In the genomic region with DNA sequence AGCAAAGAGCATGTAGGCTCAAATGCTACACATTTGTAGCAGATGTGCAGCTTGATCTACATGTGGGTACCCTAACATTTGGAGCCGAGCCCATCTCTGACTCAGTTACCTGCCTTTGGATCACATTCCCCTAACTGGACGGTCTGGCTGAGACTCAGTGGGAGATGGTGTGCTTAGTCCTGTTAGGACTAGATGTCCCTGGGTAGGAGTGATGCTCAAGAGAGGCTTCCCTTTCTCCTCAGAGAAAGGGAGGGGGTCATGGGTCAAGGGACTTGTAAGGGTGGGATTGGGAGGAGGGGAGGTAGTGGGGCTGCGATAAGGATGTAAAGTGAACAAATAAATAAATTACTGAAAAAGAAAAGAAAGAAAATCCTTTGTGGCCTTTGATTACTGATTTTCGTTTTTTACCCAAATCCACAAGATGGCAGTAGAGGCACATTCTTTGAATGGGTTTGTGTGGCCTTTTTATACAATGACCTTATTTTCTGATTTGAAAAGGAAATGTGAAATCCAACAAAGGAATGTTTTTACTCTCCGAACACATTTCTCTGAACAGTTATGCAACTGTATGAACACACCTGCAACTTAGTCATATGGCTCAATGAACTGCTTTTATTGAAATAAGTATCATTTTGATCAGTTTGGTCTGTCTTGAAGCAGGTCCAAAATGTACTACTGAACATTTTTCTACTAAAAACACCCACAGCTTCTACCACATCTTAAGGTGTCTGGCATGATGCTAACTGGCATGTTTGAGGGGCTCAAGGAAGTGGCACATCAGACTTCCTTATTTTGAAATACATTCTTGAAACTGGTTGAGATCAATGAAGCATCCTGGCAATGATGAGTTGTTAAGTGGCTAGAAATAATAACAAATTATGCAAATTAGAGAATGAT, we compare ENCODE assay signal across 10 mouse cellular contexts. TPM values are rescaled to one million over a fixed set of nuclear protein-coding genes. Genes with fewer than 3 reads are reported as not detected.
A peak's percentile ranks its signal among the peaks of the same experiment; 100 is the strongest.
DNase-seq lines count a peak whose midpoint lies in the region; ATAC-seq and TF ChIP-seq lines count a peak whose summit lies in the region.
"Had no signal": no experiment of that assay in that cellular context is flagged by ENCODE, and none has a peak within 500 bp of the region (broad histone marks: within the 10 kb centered on the region; RNA-seq: fewer than 3 reads in every experiment).

No protein-coding gene starts in this region.

- TF ChIP-seq CTCF in gastrocnemius, adult 2 months (IDR thresholded peaks at IDR 0.05), result peak; percentile 47

- no peak overlapping the region for H3K4me2 ChIP-seq in limb, embryonic 11.5 days (ENCODE audit: low read depth, severe bottlenecking)

- H3K27ac ChIP-seq in gastrocnemius, adult 2 months, result no peak overlapping the region
- no peak overlapping the region for H3K27ac ChIP-seq in limb, embryonic 11.5 days (replicated peaks; ENCODE audit: low read depth, low read length)

- H3K27me3 ChIP-seq in limb, embryonic 11.5 days (ENCODE audit: control insufficient read depth, insufficient read depth, low read length), result no peaks in the 10 kb centered on the region

- H3K4me1 ChIP-seq in limb, embryonic 11.5 days (ENCODE audit: control insufficient read depth, insufficient read depth, low read length), result no peaks in the 10 kb centered on the region

- DNase-seq in gastrocnemius, adult 2 months, result no peak
- DNase-seq in gastrocnemius, postnatal 4 days (ENCODE audit: low spot score in 2 of 2), result no peak
- DNase-seq in 416B (ENCODE audit: low read depth), result peak; percentile 19
- peak; percentile 0 for DNase-seq in c-Kit-positive CD71-negative TER-119-negative erythroid progenitor cells, embryonic 14.5 days (ENCODE audit: low read depth)
- DNase-seq in limb, embryonic 11.5 days (ENCODE audit: low spot score), result peak; percentile 19
- DNase-seq in testis, postnatal 10 days (ENCODE audit: low spot score), result no peak
- DNase-seq in layer of hippocampus, adult 11-12 months (ENCODE audit: low spot score), result no peak

- H3K4me3 ChIP-seq in gastrocnemius, adult 2 months, result no peak overlapping the region
- no peak overlapping the region for H3K4me3 ChIP-seq in limb, embryonic 11.5 days (ENCODE audit: low read depth, low read length)
- H3K4me3 ChIP-seq: erythroblast, embryonic 14.5 days had no signal

- intact Hi-C loops in gastrocnemius, adult 2 months (cut with DNase I), result no loop called here

- no peak overlapping the region for H3K9ac ChIP-seq in limb, embryonic 11.5 days (ENCODE audit: low read length)

- H3K9me3 ChIP-seq in limb, embryonic 11.5 days (ENCODE audit: control insufficient read depth, low read length), result no peaks in the 10 kb centered on the region

- WGBS in limb, embryonic 11.5 days, result 27% methylated on average over 5 of the region's 5 CpGs

- no peak for ATAC-seq in limb, embryonic 11.5 days (ENCODE audit: insufficient number of reproducible peaks, low FRiP score, low TSS enrichment, low read depth)
- ATAC-seq in megakaryocyte, adult 5-6 weeks (ENCODE audit: poor library complexity, severe bottlenecking), result no peak

- no peaks in the 10 kb centered on the region for H3K36me3 ChIP-seq in limb, embryonic 11.5 days (ENCODE audit: control insufficient read depth, insufficient read depth, low read length)

RNA-seq across cellular contexts. Expression of gene Gm14698, which starts 18.9 kb away (rescaled TPM):
- total RNA-seq in gastrocnemius, adult 2 months (2021), result 1 to 10 TPM; 2.2 to 4.4 TPM
- 1 to 10 TPM in 1 of 2 experiments, under 1 TPM in 1; 0.59 to 2.7 TPM for total RNA-seq in gastrocnemius, postnatal 4 days (2021)
- polyA plus RNA-seq in limb, embryonic 11.5 days (2014; fragmentation: Nextera tagmentation; extraction: Ambion mirVana), result 2.9 and 4.4 TPM in 2 replicates
- 3.7 and 6.7 TPM in 2 replicates for total RNA-seq in megakaryocyte, adult 5-6 weeks (2015)
- total RNA-seq in megakaryocyte, adult 5-6 weeks (2017), result 1.9 and 4.3 TPM in 2 replicates
- polyA plus RNA-seq: erythroblast, embryonic 14.5 days had no signal

RNA-seq across cellular contexts. Expression of gene Gm6812, which starts 53.1 kb away (rescaled TPM):
- not detected for total RNA-seq in gastrocnemius, adult 2 months (2021)
- total RNA-seq in gastrocnemius, postnatal 4 days (2021), result not detected
- polyA plus RNA-seq in limb, embryonic 11.5 days (2014; fragmentation: Nextera tagmentation; extraction: Ambion mirVana), result not detected in 2 replicates
- total RNA-seq in megakaryocyte, adult 5-6 weeks (2015), result not detected in 2 replicates
- not detected in 2 replicates for total RNA-seq in megakaryocyte, adult 5-6 weeks (2017)
- total RNA-seq: left cerebral cortex, postnatal 10 days had no signal
- polyA plus RNA-seq: erythroblast, embryonic 14.5 days had no signal

Comparison
In these comparisons a context has a peak if more than half of its experiments do, and no peak if none do; other contexts are left out.
1. DNase-seq: peak in 416B (single experiment), c-Kit-positive CD71-negative TER-119-negative erythroid progenitor cells, embryonic 14.5 days (single experiment) and limb, embryonic 11.5 days (single experiment); none in gastrocnemius, adult 2 months (single experiment), gastrocnemius, postnatal 4 days (0 of 2), testis, postnatal 10 days (single experiment) and layer of hippocampus, adult 11-12 months (single experiment).